Mouse (Mus musculus) lung, embryonic 16.5 days (tissue): ENCODE results near the gene Vat1l. TPM values are rescaled to one million over a fixed set of nuclear protein-coding genes. Genes with fewer than 3 reads are reported as not detected.

Experiments used
- ATAC-seq: fragments of 200-750 bp; cut with Nextera tagmentation; 2 replicates; pipeline ENCODE4 v1.8.0; 2017; ENCODE audit warnings: low read depth, mild to moderate bottlenecking, moderate library complexity
- H3K27ac ChIP-seq: fragments of 300-500 bp; sonication (generic); 2 replicates; pipeline ENCODE4 v1.5.1; 2014; ENCODE audit warnings: mild to moderate bottlenecking, control low read depth, low read length
- H3K27me3 ChIP-seq: fragments of 300-500 bp; sonication (generic); 2 replicates; pipeline ENCODE4 v1.6.1; 2014; ENCODE audit warnings: low read depth, low read length, mixed read lengths; ENCODE audit not compliant: control insufficient read depth, insufficient read depth
- H3K36me3 ChIP-seq: fragments of 300-500 bp; sonication (generic); 2 replicates; pipeline ENCODE4 v1.6.1; 2014; ENCODE audit warnings: low read length; ENCODE audit not compliant: control insufficient read depth, insufficient read depth
- H3K4me1 ChIP-seq: fragments of 300-500 bp; sonication (generic); replicated peaks from 2 replicates; pipeline ENCODE4 v1.6.1; 2014; ENCODE audit warnings: low read length, mixed read lengths; ENCODE audit not compliant: control insufficient read depth, insufficient read depth
- H3K4me2 ChIP-seq: fragments of 300-500 bp; sonication (generic); 2 replicates; pipeline ENCODE4 v1.6.1; 2014; ENCODE audit warnings: low read depth, low read length, control low read depth
- H3K4me3 ChIP-seq: fragments of 300-500 bp; sonication (generic); 2 replicates; pipeline ENCODE4 v1.5.1; 2014; ENCODE audit warnings: mild to moderate bottlenecking, low read length, control low read depth
- H3K9ac ChIP-seq: fragments of 300-500 bp; sonication (generic); 2 replicates; pipeline ENCODE4 v1.6.1; 2014; ENCODE audit warnings: low read length, control low read depth
- H3K9me3 ChIP-seq: fragments of 300-500 bp; sonication (generic); 2 replicates; pipeline ENCODE4 v1.6.1; 2016; ENCODE audit warnings: low read length; ENCODE audit not compliant: control insufficient read depth
- WGBS: fragments of 180-500 bp; shearing (Covaris S2); extraction: QIAGEN DNeasy Blood & Tissue Kit; methylation state at CpG from one replicate; pipeline ENCODE4 v1.1.7; 2014; 5-methylcytosine and 5-hydroxymethylcytosine counted together
- polyA plus RNA-seq: library from polyadenylated mRNA; unstranded; fragments of >200 nt; fragmentation: Nextera tagmentation; extraction: Ambion mirVana; gene quantifications from 2 replicates; pipeline ENCODE4 v1.2.1, GENCODE M21; 2015

Vat1l gene
- polyA plus RNA-seq, 1 experiment from 2014 or later, result 1.0 TPM

DNA sequence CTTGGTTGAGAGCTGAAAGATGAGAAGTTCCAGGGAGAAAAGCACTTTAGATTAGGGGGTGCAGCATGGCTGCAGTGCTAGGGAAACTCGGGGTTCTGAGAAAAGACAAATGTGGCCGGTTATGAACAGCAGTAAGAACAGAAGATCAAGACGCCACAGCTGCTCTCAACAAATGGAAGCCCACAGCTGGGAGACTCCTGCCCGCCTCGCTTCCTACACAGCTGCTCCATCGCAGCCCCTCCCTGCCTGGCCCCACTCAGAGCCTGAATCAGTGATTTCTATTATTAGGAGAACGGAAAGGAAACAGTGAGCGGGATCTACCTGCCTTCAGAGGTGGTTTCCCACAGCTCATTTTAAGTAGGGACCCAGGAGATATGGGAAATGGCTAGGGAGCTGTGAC, 69.1 kb downstream of the Vat1l start:
- Histone ChIP-seq H3K27me3 (no peaks in the 10 kb centered on the region), H3K36me3 (no peaks in the 10 kb centered on the region), H3K9ac (no peak overlapping the region), H3K4me1 (no peaks in the 10 kb centered on the region), H3K27ac (no peak overlapping the region), H3K4me3 (no peak overlapping the region), H3K9me3 (no peaks in the 10 kb centered on the region), H3K4me2 (no peak overlapping the region)
- 68% methylated on average over 8 of the region's 8 CpGs for whole genome bisulfite sequencing
- no peak for ATAC-seq

DNA sequence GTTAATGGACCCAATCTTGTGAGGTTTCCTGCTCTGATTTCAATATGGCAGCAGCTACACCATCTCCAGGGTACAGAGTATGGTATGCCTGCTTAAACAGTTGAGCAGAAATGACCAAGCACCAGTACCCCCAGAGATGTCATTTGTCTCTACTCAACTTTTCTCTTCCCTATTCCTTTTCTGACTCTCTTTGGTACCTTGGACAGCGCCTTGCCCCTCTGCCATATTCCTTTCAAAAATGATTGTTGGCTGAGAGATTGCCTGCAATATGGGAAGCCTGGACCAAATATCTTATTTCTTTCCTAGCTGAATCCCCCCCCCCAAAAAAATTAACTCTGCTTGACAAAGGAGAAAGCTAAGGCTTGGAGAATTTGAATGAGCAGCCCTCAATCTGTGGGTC, 75.7 kb downstream of the Vat1l start:
- WGBS, result 63% methylated on average over 1 of the region's 1 CpGs
- no peaks in the 10 kb centered on the region for H3K9me3 ChIP-seq
- H3K27me3 ChIP-seq, result no peaks in the 10 kb centered on the region
- no peaks in the 10 kb centered on the region for H3K4me1 ChIP-seq
- H3K4me3 ChIP-seq, result no peak overlapping the region
- no peak overlapping the region for H3K9ac ChIP-seq
- no peaks in the 10 kb centered on the region for H3K36me3 ChIP-seq
- H3K27ac ChIP-seq, result no peak overlapping the region
- H3K4me2 ChIP-seq, result no peak overlapping the region
- no peak for ATAC-seq

DNA sequence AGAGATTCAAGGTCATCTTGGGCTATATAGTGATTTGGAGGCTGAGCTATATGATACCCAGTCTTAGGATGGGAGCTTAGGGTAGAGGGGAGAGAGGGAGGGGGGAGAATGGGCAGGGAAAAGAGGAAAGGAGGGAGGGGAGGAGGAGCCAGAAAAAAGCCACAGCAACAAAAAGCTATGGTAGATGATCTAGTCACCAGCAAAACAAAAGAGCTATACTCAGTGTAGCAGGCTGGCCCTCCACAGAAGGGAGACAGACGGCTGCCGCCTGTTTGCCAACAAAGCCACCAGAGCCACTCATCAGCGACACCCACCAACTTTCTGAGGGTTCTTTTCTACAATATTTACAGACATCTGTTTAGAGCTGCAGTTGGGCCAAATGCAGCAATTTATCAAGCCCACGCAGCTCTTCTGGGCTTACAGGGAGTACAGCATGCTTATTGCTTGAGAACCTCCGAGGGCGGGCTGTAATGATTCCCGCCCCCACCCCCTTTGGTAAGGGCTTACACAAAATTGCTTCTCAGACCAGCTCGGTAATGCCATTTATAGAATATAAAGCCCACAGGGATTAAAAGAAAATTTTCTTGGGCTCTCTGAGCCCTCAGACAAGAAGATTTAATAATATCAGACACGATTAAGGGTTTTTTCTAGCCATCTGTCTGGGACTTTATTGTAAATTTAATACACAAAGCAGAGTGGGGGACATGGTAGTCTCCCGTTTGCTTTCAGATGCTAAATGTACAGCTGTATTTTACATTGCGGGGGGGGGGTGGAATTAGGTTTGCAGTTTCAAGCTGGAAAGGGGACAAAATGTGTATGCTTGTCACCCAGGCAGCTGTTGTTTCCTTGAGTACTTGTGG, 89.7 kb downstream of the Vat1l start:
- Histone ChIP-seq H3K27ac (no peak overlapping the region), H3K36me3 (no peaks in the 10 kb centered on the region), H3K4me3 (no peak overlapping the region), H3K4me2 (no peak overlapping the region), H3K27me3 (no peaks in the 10 kb centered on the region), H3K9me3 (no peaks in the 10 kb centered on the region), H3K9ac (no peak overlapping the region), H3K4me1 (no peaks in the 10 kb centered on the region)
- ATAC-seq, result peak; percentile 56
- WGBS, result 45% methylated on average over 11 of the region's 11 CpGs

DNA sequence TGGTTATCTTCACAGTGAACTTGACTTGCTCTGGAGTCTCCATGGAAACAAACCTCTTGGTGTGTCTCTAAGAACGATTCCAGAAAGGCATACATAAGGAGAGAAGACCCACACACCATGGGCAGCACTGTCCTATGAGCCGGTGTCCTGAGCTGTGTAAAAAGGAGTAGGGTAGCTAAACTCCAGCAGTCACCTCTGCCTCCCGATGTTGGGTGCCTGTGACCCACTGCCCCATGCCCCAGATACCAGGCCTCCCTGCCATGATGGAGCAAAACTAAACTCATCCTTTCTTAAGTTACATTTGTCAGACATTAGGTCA, 90.3 kb downstream of the Vat1l start:
- Histone ChIP-seq H3K9me3 (no peaks in the 10 kb centered on the region), H3K27me3 (no peaks in the 10 kb centered on the region), H3K4me1 (no peaks in the 10 kb centered on the region), H3K36me3 (no peaks in the 10 kb centered on the region), H3K4me2 (no peak overlapping the region), H3K4me3 (no peak overlapping the region), H3K9ac (no peak overlapping the region), H3K27ac (no peak overlapping the region)
- ATAC-seq, result no peak
- WGBS, result 60% methylated on average over 3 of the region's 3 CpGs

DNA sequence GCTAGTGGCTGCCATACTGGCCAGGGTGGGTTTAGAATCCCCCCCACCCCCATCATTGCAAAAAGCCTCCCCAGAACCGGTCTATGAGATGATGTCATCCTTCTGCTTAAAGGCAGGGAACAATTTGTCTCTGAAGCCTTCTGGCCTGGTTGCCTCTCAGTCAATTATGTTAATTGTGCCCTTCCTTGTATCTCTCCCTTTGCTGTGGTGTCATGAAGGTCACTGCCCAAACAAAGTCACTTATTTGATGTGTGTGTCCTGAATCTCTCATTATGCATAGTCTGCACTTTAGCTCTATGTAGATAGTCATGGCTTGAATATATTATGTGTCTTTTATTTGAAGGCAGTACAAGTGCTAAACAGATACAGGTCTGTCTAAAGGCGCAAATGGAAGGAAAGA, 92.8 kb downstream of the Vat1l start:
- no peaks in the 10 kb centered on the region for H3K9me3 ChIP-seq
- no peak overlapping the region for H3K4me3 ChIP-seq
- no peaks in the 10 kb centered on the region for H3K4me1 ChIP-seq
- no peaks in the 10 kb centered on the region for H3K27me3 ChIP-seq
- no peak for ATAC-seq
- H3K27ac ChIP-seq, result no peak overlapping the region
- no peaks in the 10 kb centered on the region for H3K36me3 ChIP-seq
- 72% methylated on average over 2 of the region's 2 CpGs for WGBS
- no peak overlapping the region for H3K4me2 ChIP-seq
- no peak overlapping the region for H3K9ac ChIP-seq

DNA sequence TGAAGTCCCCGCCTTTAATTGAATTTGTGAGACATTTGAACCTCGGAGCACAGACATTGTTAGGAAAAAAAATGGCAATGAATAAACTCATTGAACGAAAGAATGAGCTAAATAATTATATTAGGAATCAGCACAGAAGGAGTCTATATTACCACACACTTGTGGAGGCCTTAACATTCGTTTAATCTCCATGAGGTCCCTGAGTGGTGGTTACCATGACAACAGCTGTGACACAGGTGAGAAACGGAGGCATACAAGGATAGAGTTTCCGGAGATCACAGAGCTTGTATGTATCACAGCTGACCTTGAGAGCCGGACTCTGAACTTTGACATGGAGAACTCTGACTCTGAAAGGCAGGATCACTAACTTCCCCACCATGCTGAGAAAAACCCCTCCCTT, 94.7 kb downstream of the Vat1l start:
- no peak for ATAC-seq
- H3K4me1 ChIP-seq, result no peaks in the 10 kb centered on the region
- no peaks in the 10 kb centered on the region for H3K36me3 ChIP-seq
- no peaks in the 10 kb centered on the region for H3K27me3 ChIP-seq
- no peak overlapping the region for H3K27ac ChIP-seq
- no peak overlapping the region for H3K4me2 ChIP-seq
- WGBS, result 51% methylated on average over 7 of the region's 7 CpGs
- H3K9me3 ChIP-seq, result no peaks in the 10 kb centered on the region
- H3K4me3 ChIP-seq, result no peak overlapping the region
- H3K9ac ChIP-seq, result no peak overlapping the region

DNA sequence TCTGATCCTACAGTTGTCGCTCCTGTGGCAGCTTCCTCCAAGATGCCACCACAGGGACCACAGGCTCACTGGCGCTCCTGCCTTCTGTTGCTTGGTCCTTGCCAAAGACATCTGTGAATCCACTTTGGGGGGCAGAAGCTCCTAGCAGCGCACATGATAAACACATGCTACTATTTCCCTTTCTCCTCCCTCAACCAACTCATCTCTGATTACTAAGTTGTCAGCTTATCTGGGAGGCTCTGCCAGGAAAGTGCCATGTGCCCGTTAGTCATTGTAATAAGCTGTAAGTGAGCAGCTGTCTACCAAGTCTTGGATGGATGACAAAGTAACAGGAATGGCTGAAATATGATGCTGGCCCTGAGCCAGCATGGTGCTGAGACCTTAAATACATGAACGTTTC, 100.9 kb downstream of the Vat1l start:
- no peaks in the 10 kb centered on the region for H3K27me3 ChIP-seq
- no peaks in the 10 kb centered on the region for H3K9me3 ChIP-seq
- H3K27ac ChIP-seq, result no peak overlapping the region
- H3K4me3 ChIP-seq, result no peak overlapping the region
- H3K9ac ChIP-seq, result no peak overlapping the region
- 52% methylated on average over 5 of the region's 5 CpGs for WGBS
- H3K4me1 ChIP-seq, result no peaks in the 10 kb centered on the region
- ATAC-seq, result no peak
- no peak overlapping the region for H3K4me2 ChIP-seq
- no peaks in the 10 kb centered on the region for H3K36me3 ChIP-seq

DNA sequence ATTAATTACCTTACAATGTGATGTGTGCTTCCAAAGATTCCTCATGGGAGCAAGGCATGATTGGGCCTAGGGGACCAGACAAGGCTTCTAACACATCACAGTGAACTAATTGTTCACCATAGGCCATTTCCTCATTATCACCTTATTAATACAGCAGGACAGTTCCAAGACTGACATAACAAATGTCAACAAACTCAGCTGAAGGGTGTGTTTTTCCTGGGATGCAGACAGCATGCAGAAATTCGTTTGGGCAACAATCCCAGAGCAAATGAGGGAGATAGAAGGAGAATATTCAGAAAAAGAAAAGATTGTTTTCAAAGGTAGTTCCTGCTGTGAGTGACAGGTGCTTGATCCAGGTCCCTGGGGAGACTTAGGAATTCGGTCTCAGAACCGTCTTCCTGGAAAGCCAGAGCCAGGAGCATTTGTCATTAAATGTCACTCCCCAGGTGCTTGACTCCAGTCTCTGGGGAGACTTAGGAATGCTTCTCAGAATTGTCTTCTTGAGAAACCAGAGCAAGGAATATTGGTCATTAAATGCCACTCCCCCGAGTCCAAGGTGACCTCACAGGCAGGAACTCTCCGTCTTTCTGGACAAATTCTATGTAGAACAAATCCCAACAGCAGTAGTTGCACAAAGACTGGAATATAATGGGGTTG, 109.4 kb downstream of the Vat1l start:
- Histone ChIP-seq H3K9me3 (no peaks in the 10 kb centered on the region; the same call in 1 of the 2 replicates), H3K27me3 (no peaks in the 10 kb centered on the region), H3K4me2 (no peak overlapping the region), H3K9ac (no peak overlapping the region), H3K36me3 (no peaks in the 10 kb centered on the region), H3K4me1 (no peaks in the 10 kb centered on the region), H3K27ac (no peak overlapping the region), H3K4me3 (no peak overlapping the region)
- ATAC-seq, result no peak
- 26% methylated on average over 5 of the region's 5 CpGs for WGBS

DNA sequence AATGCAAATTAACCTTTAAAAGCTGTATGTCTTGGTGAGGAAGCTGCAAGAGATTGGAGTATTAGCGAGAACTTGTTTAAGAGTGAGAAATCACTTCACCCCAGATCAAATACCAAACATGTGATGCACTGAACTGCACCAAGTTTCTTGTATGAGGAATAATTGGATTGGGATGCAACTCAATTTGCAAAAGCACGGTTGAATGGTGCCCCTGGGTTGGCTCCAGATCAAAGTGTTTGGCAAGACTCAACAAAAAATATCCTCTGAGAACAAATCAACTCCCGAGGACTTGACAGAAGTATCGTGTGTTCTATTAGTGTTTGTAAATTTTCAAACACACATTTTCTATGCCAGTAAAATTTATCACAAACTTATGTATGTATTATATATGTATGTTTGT, 112.7 kb downstream of the Vat1l start:
- ATAC-seq, result no peak
- H3K27ac ChIP-seq, result no peak overlapping the region
- H3K4me3 ChIP-seq, result no peak overlapping the region
- H3K4me2 ChIP-seq, result no peak overlapping the region
- H3K9ac ChIP-seq, result no peak overlapping the region
- no peaks in the 10 kb centered on the region; the same call in 1 of the 2 replicates for H3K9me3 ChIP-seq
- no peaks in the 10 kb centered on the region for H3K4me1 ChIP-seq
- H3K36me3 ChIP-seq, result no peaks in the 10 kb centered on the region
- 63% methylated on average over 4 of the region's 4 CpGs for WGBS
- H3K27me3 ChIP-seq, result no peaks in the 10 kb centered on the region
